Mouse (Mus musculus) liver, embryonic 14.5 days (tissue): ENCODE measurements around the gene Apoa1. TPM values are rescaled to one million over a fixed set of nuclear protein-coding genes. Genes with fewer than 3 reads are reported as not detected.

ENCODE experiments used
- ATAC-seq: fragments of 200-750 bp; cut with Nextera tagmentation; 2 replicates; pipeline ENCODE4 v1.8.0; 2017; ENCODE audit warnings: moderate number of reproducible peaks, mild to moderate bottlenecking, moderate library complexity; ENCODE audit not compliant: insufficient read depth
- DNase-seq, 3 experiments: peaks; one replicate each; pipeline ENCODE4 v3.0.0-alpha.2; 2012 to 2013; ENCODE audit warnings: low read depth in 3 of 3, low spot score in 3 of 3
- H3K27ac ChIP-seq: fragments of 300-500 bp; sonication (generic); 2 replicates; pipeline ENCODE4 v1.5.1; 2014; ENCODE audit warnings: moderate library complexity, mild to moderate bottlenecking, control low read depth, inconsistent platforms
- H3K27me3 ChIP-seq: fragments of 300-500 bp; sonication (generic); 2 replicates; pipeline ENCODE4 v1.6.1; 2014; ENCODE audit warnings: mild to moderate bottlenecking, low read length, moderate library complexity; ENCODE audit not compliant: control insufficient read depth, insufficient read depth
- H3K36me3 ChIP-seq: fragments of 300-500 bp; sonication (generic); replicated peaks from 2 replicates; pipeline ENCODE4 v1.6.1; 2014; ENCODE audit warnings: low read depth; ENCODE audit not compliant: control insufficient read depth, insufficient read depth
- H3K4me1 ChIP-seq, 2 experiments: fragments of 200-500 bp in 1 of 2; fragments of 300-500 bp in 1 of 2; sonication (generic) in 1 of 2; replicated peaks; 2 replicates each; pipeline ENCODE4 v1.6.1; 2012 to 2014; ENCODE audit warnings: antibody characterized with exemption in 1 of 2, inconsistent platforms in 1 of 2, low read length in 1 of 2; ENCODE audit not compliant: control insufficient read depth in 2 of 2, insufficient read depth in 2 of 2
- H3K4me2 ChIP-seq: fragments of 300-500 bp; sonication (generic); 2 replicates; pipeline ENCODE4 v1.6.1; 2014; ENCODE audit warnings: low read depth, mild to moderate bottlenecking, control low read depth, moderate library complexity
- H3K4me3 ChIP-seq, 2 experiments: fragments of 200-500 bp in 1 of 2; fragments of 300-500 bp in 1 of 2; sonication (generic) in 1 of 2; 2 replicates each; pipeline ENCODE4 v1.5.1; 2012 to 2014; ENCODE audit warnings: low read depth in 2 of 2, low read length in 2 of 2, mild to moderate bottlenecking in 2 of 2, control low read depth in 1 of 2, inconsistent platforms in 1 of 2, moderate library complexity in 1 of 2; ENCODE audit not compliant: insufficient read depth in 1 of 2
- H3K9ac ChIP-seq: fragments of 300-500 bp; sonication (generic); replicated peaks from 2 replicates; pipeline ENCODE4 v1.6.1; 2014; ENCODE audit warnings: mild to moderate bottlenecking, control low read depth, moderate library complexity
- H3K9me3 ChIP-seq: fragments of 300-500 bp; sonication (generic); 2 replicates; pipeline ENCODE4 v1.6.1; 2016; ENCODE audit warnings: low read length, mixed read lengths; ENCODE audit not compliant: control insufficient read depth
- CTCF ChIP-seq: IDR thresholded peaks from 2 replicates; pipeline ENCODE4 v1.5.1; 2016; ENCODE audit warnings: antibody characterized with exemption, low read depth, control low read depth
- EP300 ChIP-seq: IDR thresholded peaks from 2 replicates; pipeline ENCODE4 v1.6.1; 2016; ENCODE audit warnings: antibody characterized with exemption, low read depth
- WGBS: fragments of 180-500 bp; shearing (Covaris S2); extraction: QIAGEN DNeasy Blood & Tissue Kit; methylation state at CpG from one replicate; pipeline ENCODE4 v1.1.7; 2014; ENCODE audit not compliant: insufficient replicate concordance; 5-methylcytosine and 5-hydroxymethylcytosine counted together
- polyA plus RNA-seq, 2 experiments: library from polyadenylated mRNA; depleted of rRNA in 1 of 2; stranded (reverse) in 1 of 2; unstranded in 1 of 2; fragments of >200 nt; fragmentation: Nextera tagmentation in 1 of 2; extraction: Ambion mirVana in 1 of 2; gene quantifications; 2 replicates each; pipeline versions ENCODE4 v1.2.1 to v1.2.3; 2012 to 2014

The Apoa1 gene
- polyA plus RNA-seq, 2 experiments, result 1,404 to 3,278 TPM

GRCm38 (mm10) chr9:46261131-46261530 lies 32.8 kb downstream of the Apoa1 start:
- DNase-seq (no peak), ATAC-seq (no peak)
- Histone ChIP-seq H3K4me1 (peaks cover 0 to 2% of the 10 kb centered on the region in 2 experiments; a peak in 1 of 4 replicates), H3K9me3 (no peaks in the 10 kb centered on the region), H3K9ac (no peak overlapping the region), H3K4me3 (no peak overlapping the region), H3K27me3 (no peaks in the 10 kb centered on the region), H3K27ac (no peak overlapping the region), H3K36me3 (no peaks in the 10 kb centered on the region), H3K4me2 (no peak overlapping the region)
- WGBS, result 66% methylated on average over 7 of the region's 7 CpGs
- TF ChIP-seq CTCF (no peak), EP300 (no peak)

- Histone ChIP-seq H3K4me1 (peaks cover 3 to 5% of the 10 kb centered on the region in 2 experiments; a peak in 3 of 4 replicates), H3K27ac (no peak within 1 kb of the TSS), H3K9ac (no peak within 1 kb of the TSS), H3K36me3 (no peaks in the 10 kb centered on the region), H3K4me3 (no peak within 1 kb of the TSS), H3K27me3 (no peaks in the 10 kb centered on the region), H3K4me2 (no peak within 1 kb of the TSS), H3K9me3 (no peaks in the 10 kb centered on the region)
- no peak for TF ChIP-seq EP300
- TF ChIP-seq CTCF, result no peak
- DNase-seq (no peak), ATAC-seq (no peak)
- WGBS, result 36% methylated on average over 7 of the region's 7 CpGs
Measured at GRCm38 (mm10) chr9:46268343-46268873, 40.0 kb downstream of the Apoa1 start, which contains the start of gene Apoa5. Gene Apoa5 (plus strand): TSS chr9:46268633.

DNA sequence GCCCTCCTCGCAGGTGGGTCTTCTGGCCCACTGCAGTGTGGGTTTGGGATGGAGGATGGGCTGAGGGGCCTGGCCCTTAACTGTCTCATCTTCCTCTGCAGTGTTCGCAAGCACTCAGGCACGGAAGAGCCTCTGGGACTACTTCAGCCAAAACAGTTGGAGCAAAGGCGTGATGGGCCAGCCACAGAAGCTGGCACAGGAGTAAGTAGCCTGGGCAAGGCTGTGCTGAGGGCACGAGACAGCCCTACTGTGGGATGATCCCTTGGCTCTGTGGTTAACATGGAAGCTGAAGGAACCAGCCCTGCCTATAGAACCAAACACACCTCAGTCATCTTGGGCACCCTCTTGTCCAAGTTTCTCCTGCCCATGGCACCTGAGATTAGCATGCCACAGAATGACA lies 40.7 kb downstream of the Apoa1 start:
- H3K4me3 ChIP-seq, result no peak overlapping the region
- TF ChIP-seq CTCF (no peak), EP300 (no peak)
- 67% methylated on average over 5 of the region's 5 CpGs for WGBS
- H3K27me3 ChIP-seq, result no peaks in the 10 kb centered on the region
- no peak overlapping the region for H3K9ac ChIP-seq
- no peaks in the 10 kb centered on the region for H3K36me3 ChIP-seq
- H3K4me2 ChIP-seq, result no peak overlapping the region
- H3K27ac ChIP-seq, result no peak overlapping the region
- no peaks in the 10 kb centered on the region for H3K9me3 ChIP-seq
- H3K4me1 ChIP-seq, result peaks cover 7 to 9% of the 10 kb centered on the region in 2 experiments; a peak in 3 of 4 replicates
- DNase-seq, result no peak
- no peak for ATAC-seq

DNA sequence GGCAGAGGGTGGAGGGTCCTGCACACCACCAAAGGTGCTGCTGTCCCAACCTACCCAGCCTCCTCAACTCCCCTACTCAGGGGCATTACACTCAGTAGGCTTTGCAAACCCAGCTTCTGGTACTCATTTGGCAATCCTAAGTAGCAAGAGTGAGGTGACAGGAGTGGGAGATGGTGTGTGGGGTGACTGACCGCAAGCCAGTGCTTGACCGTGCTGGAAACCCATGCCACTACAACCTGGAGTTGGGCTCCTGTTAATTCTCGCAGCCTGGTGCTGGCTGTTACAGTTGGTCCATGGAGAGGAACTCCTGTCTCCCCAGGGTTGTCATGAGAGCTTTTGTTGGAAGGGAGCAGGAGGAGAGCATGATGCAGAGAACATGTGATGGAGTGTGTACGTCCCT lies 42.4 kb downstream of the Apoa1 start:
- DNase-seq (no peak), ATAC-seq (no peak)
- Histone ChIP-seq H3K27ac (no peak overlapping the region), H3K36me3 (peaks cover 8% of the 10 kb centered on the region), H3K4me1 (peaks cover 7 to 9% of the 10 kb centered on the region in 2 experiments; a peak in 3 of 4 replicates), H3K9me3 (no peaks in the 10 kb centered on the region), H3K4me3 (no peak overlapping the region), H3K9ac (no peak overlapping the region), H3K4me2 (no peak overlapping the region), H3K27me3 (no peaks in the 10 kb centered on the region)
- TF ChIP-seq EP300, result no peak
- TF ChIP-seq CTCF, result no peak
- 81% methylated on average over 4 of the region's 4 CpGs for WGBS

GRCm38 (mm10) chr9:46272070-46272469 lies 43.7 kb downstream of the Apoa1 start:
- no peak for ATAC-seq
- Histone ChIP-seq H3K36me3 (peaks cover 20% of the 10 kb centered on the region), H3K9me3 (no peaks in the 10 kb centered on the region), H3K4me1 (peaks cover 7 to 9% of the 10 kb centered on the region in 2 experiments; a peak in 3 of 4 replicates), H3K4me2 (peak overlapping the region; percentile 73), H3K27me3 (no peaks in the 10 kb centered on the region), H3K9ac (no peak overlapping the region; the same call in 1 of the 2 replicates), H3K4me3 (peak overlapping the region; percentile 88 to 92; a peak in 3 of 4 replicates), H3K27ac (no peak overlapping the region)
- TF ChIP-seq EP300 (no peak), CTCF (no peak)
- no peak for DNase-seq
- 22% methylated on average over 9 of the region's 9 CpGs for WGBS
